Mouse (Mus musculus) heart, embryonic 14.5 days (tissue): ENCODE results near the gene Apoe. TPM values are rescaled to one million over a fixed set of nuclear protein-coding genes. Genes with fewer than 3 reads are reported as not detected.
A peak's percentile ranks its signal among the peaks of the same experiment; 100 is the strongest.

Experiments used
- ATAC-seq: fragments of 200-750 bp; cut with Nextera tagmentation; 2 replicates; pipeline ENCODE4 v1.8.0; 2017; ENCODE audit warnings: low read depth, moderate TSS enrichment; ENCODE audit not compliant: insufficient number of reproducible peaks, insufficient read depth, low FRiP score
- H3K27ac ChIP-seq, 2 experiments: fragments of 200-500 bp in 1 of 2; fragments of 300-500 bp in 1 of 2; sonication (generic) in 1 of 2; replicated peaks in 1 of 2; 2 replicates each; pipeline ENCODE4 v1.5.1; 2012 to 2014; ENCODE audit warnings: low read depth in 2 of 2, low read length in 2 of 2, control low read depth in 1 of 2, mild to moderate bottlenecking in 1 of 2, mixed read lengths in 1 of 2; ENCODE audit not compliant: control insufficient read depth in 1 of 2, insufficient read depth in 1 of 2
- H3K27me3 ChIP-seq: fragments of 300-500 bp; sonication (generic); 2 replicates; pipeline ENCODE4 v1.6.1; 2014; ENCODE audit warnings: mild to moderate bottlenecking, low read length, control low read depth; ENCODE audit not compliant: control insufficient read depth, insufficient read depth
- H3K36me3 ChIP-seq: fragments of 300-500 bp; sonication (generic); 2 replicates; pipeline ENCODE4 v1.6.1; 2014; ENCODE audit warnings: mild to moderate bottlenecking, control low read depth, low read length, mixed read lengths; ENCODE audit not compliant: control insufficient read depth, insufficient read depth
- H3K4me1 ChIP-seq, 2 experiments: fragments of 200-500 bp in 1 of 2; fragments of 300-500 bp in 1 of 2; sonication (generic) in 1 of 2; 2 replicates each; pipeline ENCODE4 v1.6.1; 2012 to 2014; ENCODE audit warnings: low read length in 2 of 2, control low read depth in 1 of 2, mixed read lengths in 1 of 2; ENCODE audit not compliant: control insufficient read depth in 2 of 2, insufficient read depth in 2 of 2
- H3K4me2 ChIP-seq: fragments of 300-500 bp; sonication (generic); 2 replicates; pipeline ENCODE4 v1.6.1; 2014; ENCODE audit warnings: mild to moderate bottlenecking, low read length
- H3K4me3 ChIP-seq, 2 experiments: fragments of 200-500 bp in 1 of 2; fragments of 300-500 bp in 1 of 2; sonication (generic) in 1 of 2; 2 replicates each; pipeline ENCODE4 v1.5.1; 2012 to 2014; ENCODE audit warnings: low read length in 2 of 2, mild to moderate bottlenecking in 2 of 2, control low read depth in 1 of 2, low read depth in 1 of 2, moderate library complexity in 1 of 2; ENCODE audit not compliant: control insufficient read depth in 1 of 2, insufficient read depth in 1 of 2
- H3K9ac ChIP-seq: fragments of 300-500 bp; sonication (generic); 2 replicates; pipeline ENCODE4 v1.6.1; 2014; ENCODE audit warnings: mild to moderate bottlenecking, low read length
- H3K9me3 ChIP-seq: fragments of 300-500 bp; sonication (generic); 2 replicates; pipeline ENCODE4 v1.6.1; 2016; ENCODE audit warnings: low read length, control low read depth; ENCODE audit not compliant: control insufficient read depth
- WGBS: fragments of 180-500 bp; shearing (Covaris S2); extraction: QIAGEN DNeasy Blood & Tissue Kit; methylation state at CpG from one replicate; pipeline ENCODE4 v1.1.7; 2014; 5-methylcytosine and 5-hydroxymethylcytosine counted together
- polyA plus RNA-seq: library from polyadenylated mRNA; unstranded; fragments of >200 nt; fragmentation: Nextera tagmentation; extraction: Ambion mirVana; gene quantifications from 2 replicates; pipeline ENCODE4 v1.2.1, GENCODE M21; 2014

The Apoe gene
- polyA plus RNA-seq, 1 experiment from 2014 or later, result 695 TPM

GRCm38 (mm10) chr7:19715239-19716054, 16.5 kb upstream of the Apoe start, which contains the start of gene Tomm40:
Tomm40 (minus strand) TSS chr7:19715438.
- peak; percentile 99 for ATAC-seq
- Histone ChIP-seq H3K9me3 (peaks cover 1% of the 10 kb centered on the region; the same call in 1 of the 2 replicates), H3K4me2 (peak within 1 kb of the TSS; percentile 77), H3K4me3 (peak within 1 kb of the TSS; percentile 89 to 98), H3K27me3 (no peaks in the 10 kb centered on the region), H3K27ac (peak within 1 kb of the TSS; percentile 80 to 81), H3K4me1 (peaks cover 3 to 19% of the 10 kb centered on the region in 2 experiments), H3K36me3 (peaks cover 68% of the 10 kb centered on the region), H3K9ac (peak within 1 kb of the TSS; percentile 95)
- 0% methylated on average over 58 of the region's 59 CpGs for WGBS

GRCm38 (mm10) chr7:19714836-19715235, 15.8 kb upstream of the Apoe start:
- under 1% methylated on average over 31 of the region's 39 CpGs for WGBS
- Histone ChIP-seq H3K9ac (peak overlapping the region; percentile 95), H3K27me3 (no peaks in the 10 kb centered on the region), H3K4me3 (peak overlapping the region; percentile 89 to 98), H3K36me3 (peaks cover 70% of the 10 kb centered on the region), H3K27ac (peak overlapping the region; percentile 80 to 81), H3K9me3 (no peaks in the 10 kb centered on the region), H3K4me2 (peak overlapping the region; percentile 71), H3K4me1 (peaks cover 3 to 19% of the 10 kb centered on the region in 2 experiments)
- no peak for ATAC-seq

GRCm38 (mm10) chr7:19713598-19713997, 14.6 kb upstream of the Apoe start:
- no peak overlapping the region for H3K27ac ChIP-seq
- H3K27me3 ChIP-seq, result no peaks in the 10 kb centered on the region
- H3K36me3 ChIP-seq, result peaks cover 70% of the 10 kb centered on the region
- H3K4me1 ChIP-seq, result peaks cover 3 to 19% of the 10 kb centered on the region in 2 experiments
- H3K4me2 ChIP-seq, result no peak overlapping the region
- no peak overlapping the region for H3K4me3 ChIP-seq
- H3K9me3 ChIP-seq, result no peaks in the 10 kb centered on the region
- no peak overlapping the region for H3K9ac ChIP-seq
- 88% methylated on average over 9 of the region's 9 CpGs for WGBS
- no peak for ATAC-seq

GRCm38 (mm10) chr7:19713196-19713595, 14.2 kb upstream of the Apoe start:
- Histone ChIP-seq H3K9me3 (no peaks in the 10 kb centered on the region), H3K4me1 (peaks cover 3 to 19% of the 10 kb centered on the region in 2 experiments), H3K27ac (no peak overlapping the region), H3K27me3 (no peaks in the 10 kb centered on the region), H3K9ac (no peak overlapping the region), H3K4me2 (no peak overlapping the region), H3K36me3 (peaks cover 69% of the 10 kb centered on the region), H3K4me3 (no peak overlapping the region)
- WGBS, result 53% methylated on average over 4 of the region's 4 CpGs
- no peak for ATAC-seq

- Histone ChIP-seq H3K9ac (no peak overlapping the region), H3K4me2 (no peak overlapping the region), H3K9me3 (no peaks in the 10 kb centered on the region), H3K4me3 (no peak overlapping the region), H3K27ac (no peak overlapping the region), H3K27me3 (no peaks in the 10 kb centered on the region), H3K4me1 (peaks cover 3 to 19% of the 10 kb centered on the region in 2 experiments), H3K36me3 (peaks cover 71% of the 10 kb centered on the region)
- 76% methylated on average over 4 of the region's 4 CpGs for WGBS
- ATAC-seq, result no peak
Measured at GRCm38 (mm10) chr7:19712414-19712813, 13.4 kb upstream of the Apoe start.

GRCm38 (mm10) chr7:19710650-19711049, 11.7 kb upstream of the Apoe start:
- ATAC-seq, result no peak
- Histone ChIP-seq H3K4me1 (peaks cover 3 to 13% of the 10 kb centered on the region in 2 experiments), H3K4me3 (no peak overlapping the region), H3K4me2 (no peak overlapping the region), H3K27ac (no peak overlapping the region), H3K27me3 (no peaks in the 10 kb centered on the region), H3K9me3 (no peaks in the 10 kb centered on the region), H3K36me3 (peaks cover 77% of the 10 kb centered on the region), H3K9ac (no peak overlapping the region)
- WGBS, result 90% methylated on average over 10 of the region's 10 CpGs

- Histone ChIP-seq H3K27ac (no peak overlapping the region), H3K9me3 (no peaks in the 10 kb centered on the region), H3K4me3 (no peak overlapping the region), H3K4me2 (no peak overlapping the region), H3K36me3 (peaks cover 77% of the 10 kb centered on the region), H3K4me1 (peaks cover 4 to 12% of the 10 kb centered on the region in 2 experiments; a peak in 3 of 4 replicates), H3K9ac (no peak overlapping the region), H3K27me3 (no peaks in the 10 kb centered on the region)
- ATAC-seq, result no peak
- WGBS, result 94% methylated on average over 7 of the region's 7 CpGs
Measured at GRCm38 (mm10) chr7:19705271-19705670, 6.3 kb upstream of the Apoe start.
